In the genomic region with DNA sequence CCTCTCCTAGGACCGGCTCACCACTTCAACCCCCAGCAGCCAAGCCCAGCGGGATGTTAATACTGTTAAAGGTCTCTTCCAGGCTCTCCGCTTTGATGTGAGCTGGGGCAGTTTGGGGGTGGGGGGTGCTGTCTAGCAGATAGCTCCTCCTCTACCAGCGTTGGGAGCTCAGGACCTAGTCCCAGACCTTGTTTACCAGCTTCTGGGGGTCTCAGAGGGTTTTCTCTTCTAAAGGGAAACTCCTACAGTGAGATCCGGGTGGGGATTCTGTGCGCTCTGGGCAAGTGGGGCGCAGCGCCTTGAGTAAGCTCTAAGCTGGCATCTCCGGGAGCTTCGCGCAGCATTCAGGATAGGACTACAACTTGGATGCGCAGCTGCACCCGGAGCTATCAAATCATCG, we compare ENCODE assay signal across 19 mouse cellular contexts. TPM values are rescaled to one million over a fixed set of nuclear protein-coding genes. Genes with fewer than 3 reads are reported as not detected.
A peak's percentile ranks its signal among the peaks of the same experiment; 100 is the strongest.
DNase-seq lines count a peak whose midpoint lies in the region; ATAC-seq and TF ChIP-seq lines count a peak whose summit lies in the region.
"Had no signal": no experiment of that assay in that cellular context is flagged by ENCODE, and none has a peak within 500 bp of the region (broad histone marks: within the 10 kb centered on the region; RNA-seq: fewer than 3 reads in every experiment).

No protein-coding gene starts in this region.

- no peaks in the 10 kb centered on the region for H3K9me3 ChIP-seq in forebrain, embryonic 10.5 days
- no peaks in the 10 kb centered on the region for H3K9me3 ChIP-seq in forebrain, embryonic 16.5 days (ENCODE audit: control insufficient read depth, low read length)
- no peaks in the 10 kb centered on the region for H3K9me3 ChIP-seq in hindbrain, embryonic 15.5 days
- no peaks in the 10 kb centered on the region for H3K9me3 ChIP-seq in hindbrain, embryonic 12.5 days (replicated peaks)
- no peaks in the 10 kb centered on the region for H3K9me3 ChIP-seq in limb, embryonic 14.5 days (ENCODE audit: control insufficient read depth, low read length)
- H3K9me3 ChIP-seq: embryonic facial prominence, embryonic 12.5 days; neural tube, embryonic 12.5 days had no signal

- no peaks in the 10 kb centered on the region for H3K36me3 ChIP-seq in forebrain, embryonic 10.5 days (replicated peaks)
- no peaks in the 10 kb centered on the region for H3K36me3 ChIP-seq in forebrain, embryonic 16.5 days (ENCODE audit: control insufficient read depth, insufficient read depth)
- H3K36me3 ChIP-seq in hindbrain, embryonic 15.5 days, result no peaks in the 10 kb centered on the region
- H3K36me3 ChIP-seq in hindbrain, embryonic 12.5 days, result no peaks in the 10 kb centered on the region
- no peaks in the 10 kb centered on the region for H3K36me3 ChIP-seq in limb, embryonic 14.5 days (ENCODE audit: control insufficient read depth, insufficient read depth, low read length)
- H3K36me3 ChIP-seq: embryonic facial prominence, embryonic 12.5 days; neural tube, embryonic 12.5 days had no signal

- no peak for ATAC-seq in forebrain, embryonic 16.5 days
- ATAC-seq in hindbrain, embryonic 15.5 days (ENCODE audit: low FRiP score, low read depth), result no peak
- ATAC-seq in hindbrain, embryonic 12.5 days (ENCODE audit: low FRiP score), result no peak
- no peak for ATAC-seq in limb, embryonic 14.5 days (ENCODE audit: low FRiP score, low read depth)

- TF ChIP-seq POLR2A in limb, embryonic 14.5 days (IDR thresholded peaks at IDR 0.05; ENCODE audit: borderline replicate concordance, extremely low read depth, insufficient read depth, insufficient read length), result no peak

- peaks cover 25% of the 10 kb centered on the region for H3K4me1 ChIP-seq in forebrain, embryonic 10.5 days
- peaks cover 12% of the 10 kb centered on the region; the same call in 1 of the 2 replicates for H3K4me1 ChIP-seq in forebrain, embryonic 16.5 days (replicated peaks; ENCODE audit: control insufficient read depth, insufficient read depth, low read length)
- peaks cover 3% of the 10 kb centered on the region; the same call in 1 of the 2 replicates for H3K4me1 ChIP-seq in hindbrain, embryonic 15.5 days (replicated peaks)
- H3K4me1 ChIP-seq in hindbrain, embryonic 12.5 days, result 0 out of 2 replicates have a peak, but pooled peaks cover 5% of the 10 kb centered on the region
- H3K4me1 ChIP-seq in limb, embryonic 14.5 days (ENCODE audit: control insufficient read depth, insufficient read depth, low read length), result peaks cover 5% of the 10 kb centered on the region; the same call in 1 of the 2 replicates
- H3K4me1 ChIP-seq: neural tube, embryonic 12.5 days had no signal

- no peak for DNase-seq in forebrain, embryonic 10.5 days (ENCODE audit: extremely low spot score, low spot score)
- peak; percentile 41 for DNase-seq in ZHBTc4 (ENCODE audit: low read depth, low spot score)
- no peak for DNase-seq in limb, embryonic 14.5 days (ENCODE audit: low spot score)
- DNase-seq in natural killer cell, adult 2 months (ENCODE audit: low spot score in 2 of 2), result no peak
- DNase-seq in neural tube, embryonic 10.5 days (ENCODE audit: extremely low spot score, low spot score), result no peak
- DNase-seq: adrenal gland, adult 2 months; cerebellum, postnatal 36 days; gastrocnemius, postnatal 25 days; heart, postnatal 36 days; kidney, adult 18-20 months; kidney, postnatal 4 days; lung, embryonic 14.5 days; thymus, postnatal 36 days had no signal

- H3K4me3 ChIP-seq in forebrain, embryonic 10.5 days, result peak overlapping the region; percentile 10
- no peak overlapping the region for H3K4me3 ChIP-seq in forebrain, embryonic 16.5 days (replicated peaks; ENCODE audit: low read length)
- no peak overlapping the region for H3K4me3 ChIP-seq in hindbrain, embryonic 15.5 days
- no peak overlapping the region for H3K4me3 ChIP-seq in hindbrain, embryonic 12.5 days
- 0 out of 2 replicates have a peak overlapping the region, but pooled peaks have one; percentile 13 for H3K4me3 ChIP-seq in limb, embryonic 14.5 days (replicated peaks; ENCODE audit: low read length)
- H3K4me3 ChIP-seq: embryonic facial prominence, embryonic 12.5 days; neural tube, embryonic 12.5 days had no signal

- no peak overlapping the region for H3K9ac ChIP-seq in forebrain, embryonic 16.5 days (replicated peaks; ENCODE audit: low read depth, low read length)
- no peak overlapping the region for H3K9ac ChIP-seq in hindbrain, embryonic 15.5 days
- no peak overlapping the region for H3K9ac ChIP-seq in hindbrain, embryonic 12.5 days
- H3K9ac ChIP-seq in limb, embryonic 14.5 days (ENCODE audit: low read depth, low read length, severe bottlenecking), result no peak overlapping the region
- H3K9ac ChIP-seq: embryonic facial prominence, embryonic 12.5 days; lung, embryonic 14.5 days; neural tube, embryonic 12.5 days had no signal

- WGBS in forebrain, embryonic 10.5 days, result under 1% methylated on average over 14 of the region's 14 CpGs
- WGBS in forebrain, embryonic 16.5 days, result 2% methylated on average over 14 of the region's 14 CpGs
- 3% methylated on average over 14 of the region's 14 CpGs for WGBS in hindbrain, embryonic 15.5 days
- 1% methylated on average over 14 of the region's 14 CpGs for WGBS in hindbrain, embryonic 12.5 days
- WGBS in limb, embryonic 14.5 days, result 3% methylated on average over 14 of the region's 14 CpGs

- no peak overlapping the region for H3K4me2 ChIP-seq in forebrain, embryonic 16.5 days (ENCODE audit: low read length)
- peak overlapping the region; percentile 4; the same call in 1 of the 2 replicates for H3K4me2 ChIP-seq in hindbrain, embryonic 15.5 days
- no peak overlapping the region for H3K4me2 ChIP-seq in hindbrain, embryonic 12.5 days (replicated peaks)
- H3K4me2 ChIP-seq in limb, embryonic 14.5 days (replicated peaks; ENCODE audit: low read depth, low read length, severe bottlenecking), result no peak overlapping the region
- H3K4me2 ChIP-seq: embryonic facial prominence, embryonic 12.5 days; lung, embryonic 14.5 days; neural tube, embryonic 12.5 days had no signal

- H3K27me3 ChIP-seq in forebrain, embryonic 10.5 days (ENCODE audit: poor library complexity, severe bottlenecking), result peaks cover 80% of the 10 kb centered on the region
- peaks cover 44% of the 10 kb centered on the region for H3K27me3 ChIP-seq in forebrain, embryonic 16.5 days (replicated peaks; ENCODE audit: control insufficient read depth, insufficient read depth, low read length)
- peaks cover 44% of the 10 kb centered on the region for H3K27me3 ChIP-seq in hindbrain, embryonic 15.5 days
- peaks cover 70% of the 10 kb centered on the region for H3K27me3 ChIP-seq in hindbrain, embryonic 12.5 days
- H3K27me3 ChIP-seq in limb, embryonic 14.5 days (ENCODE audit: control insufficient read depth, insufficient read depth, low read length), result peaks cover 57% of the 10 kb centered on the region

- H3K27ac ChIP-seq in forebrain, embryonic 10.5 days, result no peak overlapping the region
- no peak overlapping the region for H3K27ac ChIP-seq in forebrain, embryonic 16.5 days (ENCODE audit: low read length)
- H3K27ac ChIP-seq in hindbrain, embryonic 15.5 days (replicated peaks), result no peak overlapping the region
- H3K27ac ChIP-seq in hindbrain, embryonic 12.5 days, result no peak overlapping the region
- no peak overlapping the region for H3K27ac ChIP-seq in limb, embryonic 14.5 days (replicated peaks; ENCODE audit: low read depth, low read length)
- H3K27ac ChIP-seq: embryonic facial prominence, embryonic 12.5 days; neural tube, embryonic 12.5 days; stomach, postnatal 0 days had no signal

RNA-seq across cellular contexts. Expression of a gene that starts 9.7 kb away (rescaled TPM):
- polyA plus RNA-seq in forebrain, embryonic 10.5 days (2016; fragmentation: Nextera tagmentation; extraction: Ambion mirVana), result 6.2 and 7.7 TPM in 2 replicates
- polyA plus RNA-seq in forebrain, embryonic 16.5 days (2015; fragmentation: Nextera tagmentation; extraction: Ambion mirVana), result 18.0 and 24.4 TPM in 2 replicates
- 1.7 and 2.3 TPM in 2 replicates for polyA plus RNA-seq in hindbrain, embryonic 15.5 days (2015; fragmentation: Nextera tagmentation; extraction: Ambion mirVana)
- polyA plus RNA-seq in hindbrain, embryonic 12.5 days (2016; fragmentation: Nextera tagmentation; extraction: Ambion mirVana), result 0.09 and 0.25 TPM in 2 replicates
- 0.97 and 1.0 TPM in 2 replicates for polyA plus RNA-seq in limb, embryonic 14.5 days (2012; rRNA removed)
- 0.18 and 0.59 TPM in 2 replicates for polyA plus RNA-seq in limb, embryonic 14.5 days (2014; fragmentation: Nextera tagmentation; extraction: Ambion mirVana)
- polyA plus RNA-seq: lung, embryonic 14.5 days had no signal

RNA-seq across cellular contexts. Expression of a gene that starts 37.8 kb away (rescaled TPM):
- 40.0 and 42.1 TPM in 2 replicates for polyA plus RNA-seq in forebrain, embryonic 10.5 days (2016; fragmentation: Nextera tagmentation; extraction: Ambion mirVana)
- polyA plus RNA-seq in forebrain, embryonic 16.5 days (2015; fragmentation: Nextera tagmentation; extraction: Ambion mirVana), result 51.3 and 57.4 TPM in 2 replicates
- polyA plus RNA-seq in hindbrain, embryonic 15.5 days (2015; fragmentation: Nextera tagmentation; extraction: Ambion mirVana), result 46.2 and 48.6 TPM in 2 replicates
- 67.5 and 73.1 TPM in 2 replicates for polyA plus RNA-seq in hindbrain, embryonic 12.5 days (2016; fragmentation: Nextera tagmentation; extraction: Ambion mirVana)
- 44.3 and 54.5 TPM in 2 replicates for polyA plus RNA-seq in limb, embryonic 14.5 days (2012; rRNA removed)
- polyA plus RNA-seq in limb, embryonic 14.5 days (2014; fragmentation: Nextera tagmentation; extraction: Ambion mirVana), result 47.2 and 61.7 TPM in 2 replicates

Comparison
In these comparisons a context has a peak if more than half of its experiments do, and no peak if none do; other contexts are left out.
1. H3K4me3 ChIP-seq: peak in forebrain, embryonic 10.5 days (single experiment) and limb, embryonic 14.5 days (single experiment); none in forebrain, embryonic 16.5 days (single experiment), hindbrain, embryonic 15.5 days (single experiment) and hindbrain, embryonic 12.5 days (single experiment).